Mouse (Mus musculus) liver, adult 2 months (tissue): ENCODE results near the gene Tmem95. TPM values are rescaled to one million over a fixed set of nuclear protein-coding genes. Genes with fewer than 3 reads are reported as not detected.

Source experiments
- DNase-seq: peaks from one replicate; pipeline ENCODE4 v3.0.0-alpha.2; 2011; ENCODE audit warnings: low read depth, low spot score; ENCODE audit errors: extremely low read depth
- H3K27ac ChIP-seq: fragments of 200-500 bp; replicated peaks from 2 replicates; pipeline ENCODE4 v1.5.1; 2012; ENCODE audit warnings: low read depth, mild to moderate bottlenecking, control low read depth, inconsistent platforms, low read length; ENCODE audit not compliant: insufficient read depth
- H3K27me3 ChIP-seq: fragments of 200-500 bp; 2 replicates; pipeline ENCODE4 v1.6.1; 2012; ENCODE audit warnings: mild to moderate bottlenecking, moderate library complexity, low read length, inconsistent platforms; ENCODE audit not compliant: control insufficient read depth, insufficient read depth
- H3K36me3 ChIP-seq: fragments of 200-500 bp; 2 replicates; pipeline ENCODE4 v1.6.1; 2012; ENCODE audit warnings: low read length, inconsistent platforms; ENCODE audit not compliant: control insufficient read depth, insufficient read depth
- H3K4me1 ChIP-seq: fragments of 200-500 bp; 2 replicates; pipeline ENCODE4 v1.6.1; 2011; ENCODE audit warnings: low read length; ENCODE audit not compliant: control insufficient read depth, insufficient read depth
- H3K4me3 ChIP-seq: fragments of 200-500 bp; 2 replicates; pipeline ENCODE4 v1.5.1; 2011; ENCODE audit warnings: low read depth, mild to moderate bottlenecking, control low read depth, low read length, moderate library complexity; ENCODE audit not compliant: insufficient read depth
- H3K79me2 ChIP-seq: fragments of 200-500 bp; 2 replicates; pipeline ENCODE4 v1.6.1; 2012; ENCODE audit warnings: inconsistent platforms, mild to moderate bottlenecking, low read length, moderate library complexity; ENCODE audit not compliant: control insufficient read depth, insufficient read depth
- H3K9ac ChIP-seq: fragments of 200-500 bp; 2 replicates; pipeline ENCODE4 v1.6.1; 2012; ENCODE audit warnings: low read depth, mild to moderate bottlenecking, control low read depth, inconsistent platforms, low read length
- CTCF ChIP-seq: fragments of 200-500 bp; IDR thresholded peaks from 2 replicates; pipeline ENCODE4 v1.5.1; 2011; ENCODE audit warnings: low read depth, low read length, control low read depth
- POLR2A ChIP-seq: fragments of 200-500 bp; IDR thresholded peaks from 2 replicates; pipeline ENCODE4 v1.6.1; 2011; ENCODE audit warnings: low read length, control low read depth; ENCODE audit not compliant: insufficient read depth; ENCODE audit errors: extremely low read depth
- WGBS: fragments of 180-500 bp; shearing (Covaris S2); methylation state at CpG from one replicate; pipeline ENCODE4 v1.1.7; 2018; 5-methylcytosine and 5-hydroxymethylcytosine counted together
- polyA plus RNA-seq: library from polyadenylated mRNA; depleted of rRNA; stranded (reverse); fragments of >200 nt; gene quantifications from 2 replicates; pipeline ENCODE4 v1.2.3, GENCODE M21; 2012; rRNA removed
- total RNA-seq: library from RNA; depleted of rRNA; stranded (reverse); fragments of >200 nt; gene quantifications from 2 replicates; pipeline ENCODE4 v1.2.3, GENCODE M21; 2014; rRNA removed

Gene Tmem95
- total RNA-seq (not detected in 2 replicates), polyA plus RNA-seq (not detected in 2 replicates)

- TF ChIP-seq CTCF (no peak), POLR2A (no peak)
- no peaks in the 10 kb centered on the region for H3K79me2 ChIP-seq
- no peak within 1 kb of the TSS for H3K27ac ChIP-seq
- 0 out of 2 replicates have a peak, but pooled peaks cover 3% of the 10 kb centered on the region for H3K4me1 ChIP-seq
- no peak for DNase-seq
- H3K36me3 ChIP-seq = no peaks in the 10 kb centered on the region
- no peak within 1 kb of the TSS for H3K9ac ChIP-seq
- WGBS = 89% methylated on average over 11 of the region's 11 CpGs
- no peaks in the 10 kb centered on the region for H3K27me3 ChIP-seq
- no peak within 1 kb of the TSS for H3K4me3 ChIP-seq
These were observed at the start of gene Tmem95 for GRCm38 (mm10) chr11:69877878-69878277. Gene Tmem95, minus strand, starts transcription at chr11:69878018.

- H3K79me2 ChIP-seq = no peaks in the 10 kb centered on the region
- no peak overlapping the region for H3K4me3 ChIP-seq
- no peaks in the 10 kb centered on the region for H3K27me3 ChIP-seq
- H3K36me3 ChIP-seq = no peaks in the 10 kb centered on the region
- H3K9ac ChIP-seq = no peak overlapping the region
- TF ChIP-seq CTCF = no peak
- TF ChIP-seq POLR2A = no peak
- H3K27ac ChIP-seq = no peak overlapping the region
- no peak for DNase-seq
- H3K4me1 ChIP-seq = 0 out of 2 replicates have a peak, but pooled peaks cover 2% of the 10 kb centered on the region
- WGBS = 96% methylated on average over 2 of the region's 2 CpGs
These were observed 49.7 kb upstream of the Tmem95 start for GRCm38 (mm10) chr11:69927501-69927900.

- Histone ChIP-seq H3K4me3 (no peak overlapping the region), H3K4me1 (peaks cover 5% of the 10 kb centered on the region; the same call in 1 of the 2 replicates), H3K36me3 (peaks cover 14% of the 10 kb centered on the region), H3K27ac (peak overlapping the region; percentile 90), H3K27me3 (no peaks in the 10 kb centered on the region), H3K9ac (peak overlapping the region; percentile 36; the same call in 1 of the 2 replicates), H3K79me2 (peaks cover 11% of the 10 kb centered on the region)
- DNase-seq = no peak
- WGBS = 49% methylated on average over 3 of the region's 3 CpGs
- TF ChIP-seq POLR2A (no peak), CTCF (no peak)
These were observed 45.0 kb upstream of the Tmem95 start for GRCm38 (mm10) chr11:69922796-69923195.

- no peaks in the 10 kb centered on the region for H3K27me3 ChIP-seq
- 3% methylated on average over 12 of the region's 12 CpGs for WGBS
- peak; percentile 46 for DNase-seq
- H3K4me1 ChIP-seq = peaks cover 5% of the 10 kb centered on the region; the same call in 1 of the 2 replicates
- H3K36me3 ChIP-seq = peaks cover 20% of the 10 kb centered on the region
- H3K4me3 ChIP-seq = peak overlapping the region; percentile 55
- H3K9ac ChIP-seq = peak overlapping the region; percentile 80
- H3K79me2 ChIP-seq = peaks cover 11% of the 10 kb centered on the region
- H3K27ac ChIP-seq = peak overlapping the region; percentile 90
- TF ChIP-seq POLR2A = no peak
These were observed 44.4 kb upstream of the Tmem95 start for GRCm38 (mm10) chr11:69922012-69922756.

- H3K4me3 ChIP-seq = peak within 1 kb of the TSS; percentile 89
- H3K9ac ChIP-seq = peak within 1 kb of the TSS; percentile 97
- H3K27me3 ChIP-seq = no peaks in the 10 kb centered on the region
- peaks cover 5% of the 10 kb centered on the region; the same call in 1 of the 2 replicates for H3K4me1 ChIP-seq
- H3K79me2 ChIP-seq = peaks cover 11% of the 10 kb centered on the region
- H3K27ac ChIP-seq = peak within 1 kb of the TSS; percentile 93
- TF ChIP-seq POLR2A = peak; percentile 86
- peak; percentile 63 for TF ChIP-seq CTCF
- peak; percentile 99 for DNase-seq
- WGBS = under 1% methylated on average over 78 of the region's 78 CpGs
- peaks cover 21% of the 10 kb centered on the region for H3K36me3 ChIP-seq
These were observed 43.5 kb upstream of the Tmem95 start, which contains the start of gene Eif5a for GRCm38 (mm10) chr11:69921114-69922011. Gene Eif5a, minus strand, starts transcription at chr11:69921958.
